Mouse (Mus musculus): ENCODE measurements around the gene Mpp6.

DNA sequence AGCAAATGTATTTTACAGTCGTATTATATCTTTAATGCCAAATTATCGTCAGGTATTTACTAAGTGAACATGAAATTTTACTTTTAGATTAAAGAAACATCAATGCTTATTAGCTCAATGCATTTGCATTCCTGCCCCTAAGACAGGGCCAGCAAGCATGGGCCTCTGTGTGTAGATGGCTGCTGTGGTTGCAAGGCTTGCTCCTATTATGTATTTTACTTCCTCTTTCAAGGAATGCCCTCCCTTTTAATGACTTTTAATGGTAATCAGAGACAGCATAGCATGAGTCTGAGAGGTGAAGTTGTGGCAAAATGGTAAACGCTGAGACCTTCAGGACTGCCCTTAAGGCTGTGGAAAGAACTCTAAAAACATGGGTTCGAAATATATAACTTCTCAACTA, 12.8 kb downstream of the Mpp6 start:
- no peak for TF ChIP-seq GATA1 (IDR thresholded peaks at IDR 0.05; ENCODE audit: borderline replicate concordance, low read length)
- TF ChIP-seq FLI1 (IDR thresholded peaks at IDR 0.05; ENCODE audit: low read length) = no peak

Data from megakaryocyte, embryonic 14.5 days (primary cell).